Mouse (Mus musculus) kidney, embryonic 16.5 days (tissue): Measurements from ENCODE around the gene Apc2. TPM values are rescaled to one million over a fixed set of nuclear protein-coding genes. Genes with fewer than 3 reads are reported as not detected.

ENCODE experiments used
- ATAC-seq: fragments of 200-750 bp; cut with Nextera tagmentation; 2 replicates; pipeline ENCODE4 v1.8.0; 2017; ENCODE audit warnings: moderate TSS enrichment; ENCODE audit not compliant: low FRiP score, low TSS enrichment
- H3K27ac ChIP-seq: fragments of 300-500 bp; sonication (generic); 2 replicates; pipeline ENCODE4 v1.5.1; 2014; ENCODE audit warnings: low read length
- H3K27me3 ChIP-seq: fragments of 300-500 bp; sonication (generic); 2 replicates; pipeline ENCODE4 v1.6.1; 2014; ENCODE audit warnings: low read length, control low read depth, mixed read lengths; ENCODE audit not compliant: insufficient read depth
- H3K36me3 ChIP-seq: fragments of 300-500 bp; sonication (generic); 2 replicates; pipeline ENCODE4 v1.6.1; 2014; ENCODE audit warnings: low read length, control low read depth, mixed read lengths; ENCODE audit not compliant: insufficient read depth
- H3K4me1 ChIP-seq: fragments of 300-500 bp; sonication (generic); 2 replicates; pipeline ENCODE4 v1.6.1; 2014; ENCODE audit warnings: low read length, control low read depth, mixed read lengths; ENCODE audit not compliant: insufficient read depth
- H3K4me2 ChIP-seq: fragments of 300-500 bp; sonication (generic); replicated peaks from 2 replicates; pipeline ENCODE4 v1.6.1; 2014; ENCODE audit warnings: low read depth, low read length
- H3K4me3 ChIP-seq: fragments of 300-500 bp; sonication (generic); 2 replicates; pipeline ENCODE4 v1.5.1; 2014; ENCODE audit warnings: mild to moderate bottlenecking, low read length
- H3K9ac ChIP-seq: fragments of 300-500 bp; sonication (generic); replicated peaks from 2 replicates; pipeline ENCODE4 v1.6.1; 2014; ENCODE audit warnings: low read length
- H3K9me3 ChIP-seq: fragments of 300-500 bp; sonication (generic); 2 replicates; pipeline ENCODE4 v1.6.1; 2016; ENCODE audit warnings: low read length, control low read depth
- WGBS: fragments of 180-500 bp; shearing (Covaris S2); extraction: QIAGEN DNeasy Blood & Tissue Kit; methylation state at CpG from one replicate; pipeline ENCODE4 v1.1.7; 2014; 5-methylcytosine and 5-hydroxymethylcytosine counted together
- polyA plus RNA-seq: library from polyadenylated mRNA; unstranded; fragments of >200 nt; fragmentation: Nextera tagmentation; extraction: Ambion mirVana; gene quantifications from 2 replicates; pipeline ENCODE4 v1.2.1, GENCODE M21; 2015

Apc2 gene
- polyA plus RNA-seq, 1 experiment from 2014 or later, result 1.6 TPM

DNA sequence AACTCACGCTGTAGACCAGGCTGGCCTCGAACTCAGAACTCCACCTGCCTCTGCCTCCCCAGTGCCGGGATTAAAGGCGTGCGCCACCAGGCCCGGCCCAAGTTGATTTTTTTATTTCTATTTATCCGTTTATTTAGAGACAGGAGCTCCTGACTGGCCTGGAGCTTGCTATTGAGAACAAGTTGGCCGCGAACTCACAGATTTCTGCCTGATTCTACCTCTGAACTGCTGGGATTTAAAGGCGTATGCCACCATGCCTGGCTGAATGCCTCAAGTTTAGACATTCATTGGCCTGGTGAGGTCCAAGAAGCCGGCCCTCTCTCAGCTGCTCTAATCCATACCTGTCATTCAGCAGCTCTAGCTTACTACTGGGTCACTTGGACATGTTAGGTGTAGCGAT is 33.6 kb upstream of the Apc2 start:
- H3K4me3 ChIP-seq, result peak overlapping the region; percentile 63
- peak overlapping the region; percentile 100 for H3K27ac ChIP-seq
- 73% methylated on average over 12 of the region's 12 CpGs for WGBS

DNA sequence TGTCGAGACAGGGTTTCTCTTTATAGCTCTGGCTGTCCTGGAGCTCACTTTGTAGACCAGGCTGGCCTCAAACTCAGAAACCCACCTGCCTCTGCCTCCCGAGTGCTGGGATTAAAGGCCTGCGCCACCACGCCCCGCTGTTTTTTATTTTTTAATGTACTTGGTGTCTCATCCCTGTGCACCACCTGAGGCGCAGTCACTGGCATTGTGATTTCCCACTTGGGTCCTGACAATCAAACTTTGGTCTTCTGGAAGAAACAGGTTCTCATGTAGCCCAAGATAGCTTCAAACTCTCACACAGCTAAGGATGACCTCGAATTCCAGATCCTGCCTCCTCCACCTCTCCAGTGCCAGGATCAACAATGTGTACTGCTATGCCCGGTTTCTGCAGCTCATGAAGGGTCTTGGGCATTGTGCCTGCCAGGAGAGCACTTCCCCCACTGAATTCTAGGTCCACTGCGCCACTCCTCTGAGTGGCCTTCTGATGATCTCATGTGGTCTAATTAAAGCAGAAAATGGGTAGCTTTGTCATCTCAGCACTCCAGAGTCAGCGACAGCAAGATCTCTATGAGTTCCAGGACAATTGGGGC is 32.9 kb upstream of the Apc2 start:
- 92% methylated on average over 10 of the region's 10 CpGs for WGBS
- Histone ChIP-seq H3K36me3 (peaks cover 14% of the 10 kb centered on the region; the same call in 1 of the 2 replicates), H3K4me3 (no peak overlapping the region), H3K4me2 (no peak overlapping the region), H3K9me3 (no peaks in the 10 kb centered on the region), H3K4me1 (peaks cover 46% of the 10 kb centered on the region), H3K9ac (no peak overlapping the region), H3K27ac (no peak overlapping the region), H3K27me3 (no peaks in the 10 kb centered on the region)
- ATAC-seq, result no peak

More for the DNA sequence above, 33.6 kb upstream of the Apc2 start:
- Histone ChIP-seq H3K9me3 (no peaks in the 10 kb centered on the region), H3K4me1 (peaks cover 39% of the 10 kb centered on the region), H3K9ac (peak overlapping the region; percentile 79), H3K4me2 (peak overlapping the region; percentile 94), H3K36me3 (peaks cover 14% of the 10 kb centered on the region; the same call in 1 of the 2 replicates), H3K27me3 (no peaks in the 10 kb centered on the region)
- no peak for ATAC-seq

DNA sequence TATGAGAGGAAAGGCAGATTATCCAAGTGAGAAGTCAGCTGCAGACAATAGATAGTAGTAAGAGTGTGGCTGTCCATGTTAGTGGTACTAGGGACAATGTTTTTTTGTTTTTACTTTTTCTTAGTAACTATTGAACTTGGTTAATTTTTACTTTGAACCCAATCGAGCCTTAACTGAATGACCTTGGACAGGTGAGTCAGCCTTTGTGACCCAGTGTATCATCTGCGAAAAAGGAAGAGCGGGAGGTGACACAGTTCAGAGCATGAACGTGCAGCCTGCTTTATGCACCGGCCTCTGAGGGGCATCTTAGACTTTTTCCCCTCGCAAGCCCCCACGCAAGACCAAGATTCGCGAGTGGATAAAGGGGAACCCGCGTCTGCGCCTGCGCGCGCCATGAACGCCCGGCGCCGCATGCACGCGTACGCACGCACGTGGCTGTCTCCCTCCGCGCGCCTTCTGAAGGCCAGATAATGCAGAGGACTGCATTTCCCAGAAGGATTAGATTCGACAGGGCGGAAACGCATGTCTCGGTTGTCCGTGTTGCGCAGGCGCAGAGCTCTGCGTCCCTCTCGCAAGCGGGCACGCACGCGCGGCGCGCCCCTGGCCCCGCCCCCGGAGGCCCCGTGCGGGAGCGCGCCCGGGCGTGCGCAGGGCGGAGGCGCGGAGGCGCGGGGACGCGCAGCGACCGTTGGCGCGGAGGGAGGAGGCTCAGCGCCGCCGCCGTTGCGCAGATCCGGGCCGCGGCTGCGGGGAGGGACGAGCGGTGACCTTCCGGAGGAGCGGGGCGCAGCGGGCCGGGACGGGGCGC is 31.2 kb upstream of the Apc2 start:
- Histone ChIP-seq H3K4me3 (peak overlapping the region; percentile 98), H3K27ac (peak overlapping the region; percentile 72), H3K27me3 (no peaks in the 10 kb centered on the region), H3K9me3 (no peaks in the 10 kb centered on the region), H3K36me3 (0 out of 2 replicates have a peak, but pooled peaks cover 6% of the 10 kb centered on the region), H3K4me2 (peak overlapping the region; percentile 72), H3K4me1 (peaks cover 45% of the 10 kb centered on the region), H3K9ac (peak overlapping the region; percentile 97)
- WGBS, result 1% methylated on average over 59 of the region's 81 CpGs
- peak; percentile 40 for ATAC-seq

DNA sequence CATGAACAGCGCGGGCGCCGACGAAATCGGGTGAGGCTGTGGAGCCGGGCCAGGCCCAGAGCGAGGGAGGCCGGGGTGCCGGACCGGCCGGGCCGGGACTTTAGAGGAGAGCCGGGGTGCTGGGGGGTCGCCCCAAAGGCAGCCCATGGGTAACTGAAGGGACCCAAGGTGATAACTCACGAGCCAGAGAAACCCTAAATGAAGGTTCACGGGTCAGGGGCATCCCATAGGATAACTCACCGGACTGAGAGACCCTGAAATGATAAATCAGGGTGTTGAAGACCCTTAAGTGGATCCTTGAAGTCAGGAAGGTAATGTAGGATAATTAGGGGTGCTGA is 30.7 kb upstream of the Apc2 start:
- peaks cover 42% of the 10 kb centered on the region for H3K4me1 ChIP-seq
- peak overlapping the region; percentile 97 for H3K9ac ChIP-seq
- H3K36me3 ChIP-seq, result 0 out of 2 replicates have a peak, but pooled peaks cover 6% of the 10 kb centered on the region
- no peak for ATAC-seq
- WGBS, result under 1% methylated on average over 18 of the region's 18 CpGs
- H3K4me3 ChIP-seq, result peak overlapping the region; percentile 98
- peak overlapping the region; percentile 72 for H3K27ac ChIP-seq
- H3K4me2 ChIP-seq, result peak overlapping the region; percentile 72
- no peaks in the 10 kb centered on the region for H3K9me3 ChIP-seq
- no peaks in the 10 kb centered on the region for H3K27me3 ChIP-seq

DNA sequence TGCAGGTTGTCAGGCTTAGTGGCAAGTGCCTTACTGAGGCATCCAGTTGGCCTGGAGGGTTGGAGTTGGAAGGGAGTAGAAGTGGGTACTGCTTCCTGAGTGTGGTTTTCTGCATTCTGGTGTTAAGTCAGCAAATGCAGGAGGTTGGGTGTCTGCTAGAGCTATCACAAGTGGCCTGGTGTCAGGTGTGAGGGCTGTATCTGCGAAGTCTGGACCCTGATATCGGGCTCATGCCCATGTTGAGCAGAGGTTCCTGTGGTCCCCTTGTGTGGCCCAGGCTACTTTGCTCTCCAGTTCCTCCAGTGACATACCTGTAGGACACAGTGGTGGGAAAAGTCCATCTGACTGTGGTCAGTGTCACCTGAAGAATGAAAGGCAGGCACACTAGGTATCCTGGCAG is 25.7 kb upstream of the Apc2 start:
- no peaks in the 10 kb centered on the region for H3K27me3 ChIP-seq
- no peak overlapping the region for H3K9ac ChIP-seq
- no peak overlapping the region for H3K4me2 ChIP-seq
- H3K4me3 ChIP-seq, result no peak overlapping the region
- ATAC-seq, result no peak
- WGBS, result 87% methylated on average over 2 of the region's 2 CpGs
- H3K27ac ChIP-seq, result no peak overlapping the region
- no peaks in the 10 kb centered on the region for H3K9me3 ChIP-seq
- H3K36me3 ChIP-seq, result peaks cover 19% of the 10 kb centered on the region
- peaks cover 36% of the 10 kb centered on the region for H3K4me1 ChIP-seq

DNA sequence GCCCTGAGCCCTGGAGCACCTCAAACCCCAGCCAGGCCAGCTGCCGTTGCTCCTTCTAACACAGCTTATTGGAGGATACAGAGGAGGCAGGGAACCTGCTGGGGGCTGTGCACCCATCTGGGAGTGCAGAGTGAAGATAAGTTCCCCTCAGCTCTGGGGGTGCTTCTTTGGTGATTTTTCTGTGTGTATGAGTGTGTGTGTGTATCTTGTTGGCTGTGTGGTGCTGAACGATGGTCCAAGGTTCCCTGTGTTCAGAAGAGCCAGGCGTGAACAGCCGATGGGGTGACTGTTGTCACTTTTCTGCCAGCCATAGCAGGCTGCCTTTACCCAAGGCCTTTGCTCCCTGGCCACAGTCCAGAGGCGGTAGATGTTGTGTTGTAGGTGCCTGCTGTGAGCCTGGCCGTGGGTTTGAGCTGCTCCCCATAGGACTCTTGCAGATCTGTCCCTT is 25.0 kb upstream of the Apc2 start:
- peaks cover 34% of the 10 kb centered on the region for H3K4me1 ChIP-seq
- no peak overlapping the region for H3K27ac ChIP-seq
- no peak for ATAC-seq

DNA sequence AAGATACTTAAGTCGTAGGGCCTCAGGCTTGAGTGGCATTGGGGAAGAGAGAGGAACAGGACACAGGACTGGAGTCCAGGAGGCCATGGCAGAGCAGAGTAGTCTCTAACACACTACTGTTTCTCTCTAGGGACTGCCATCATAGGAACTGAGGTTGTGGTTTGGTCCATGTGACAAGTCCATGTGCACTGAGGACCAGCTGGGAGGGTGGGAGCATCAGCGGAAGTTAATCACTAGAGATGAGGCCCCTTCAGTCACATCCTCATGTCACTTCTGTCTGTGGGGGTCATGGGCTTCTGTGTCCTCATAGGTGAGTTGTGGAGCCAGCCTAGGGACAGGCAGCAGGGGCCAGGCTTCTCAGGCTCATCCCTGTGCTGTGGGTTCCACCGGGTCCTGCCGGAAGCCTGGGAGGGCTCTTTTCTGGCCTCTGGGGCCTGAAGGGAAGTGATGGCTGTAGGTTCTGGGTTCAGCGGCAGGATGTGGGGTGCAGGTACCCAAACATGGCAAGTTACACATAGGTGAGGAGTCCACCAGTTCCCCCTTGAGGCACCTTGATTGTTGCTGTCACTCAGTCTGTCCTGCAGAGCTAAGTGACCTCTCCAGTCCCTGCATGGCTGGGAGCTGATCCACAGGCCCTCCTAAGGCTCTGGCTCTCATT is 24.5 kb upstream of the Apc2 start:
- Histone ChIP-seq H3K4me2 (no peak overlapping the region), H3K27ac (0 out of 2 replicates have a peak overlapping the region, but pooled peaks have one; percentile 6), H3K9ac (no peak overlapping the region; the same call in 1 of the 2 replicates), H3K4me3 (no peak overlapping the region), H3K27me3 (no peaks in the 10 kb centered on the region), H3K9me3 (no peaks in the 10 kb centered on the region), H3K36me3 (peaks cover 29% of the 10 kb centered on the region), H3K4me1 (peaks cover 28% of the 10 kb centered on the region)
- 79% methylated on average over 5 of the region's 5 CpGs for WGBS
- ATAC-seq, result no peak

More for the DNA sequence above, 25.0 kb upstream of the Apc2 start:
- H3K36me3 ChIP-seq, result peaks cover 24% of the 10 kb centered on the region
- WGBS, result 81% methylated on average over 6 of the region's 6 CpGs
- no peak overlapping the region for H3K4me2 ChIP-seq
- H3K4me3 ChIP-seq, result no peak overlapping the region
- H3K9ac ChIP-seq, result no peak overlapping the region; the same call in 1 of the 2 replicates
- H3K9me3 ChIP-seq, result no peaks in the 10 kb centered on the region
- no peaks in the 10 kb centered on the region for H3K27me3 ChIP-seq

DNA sequence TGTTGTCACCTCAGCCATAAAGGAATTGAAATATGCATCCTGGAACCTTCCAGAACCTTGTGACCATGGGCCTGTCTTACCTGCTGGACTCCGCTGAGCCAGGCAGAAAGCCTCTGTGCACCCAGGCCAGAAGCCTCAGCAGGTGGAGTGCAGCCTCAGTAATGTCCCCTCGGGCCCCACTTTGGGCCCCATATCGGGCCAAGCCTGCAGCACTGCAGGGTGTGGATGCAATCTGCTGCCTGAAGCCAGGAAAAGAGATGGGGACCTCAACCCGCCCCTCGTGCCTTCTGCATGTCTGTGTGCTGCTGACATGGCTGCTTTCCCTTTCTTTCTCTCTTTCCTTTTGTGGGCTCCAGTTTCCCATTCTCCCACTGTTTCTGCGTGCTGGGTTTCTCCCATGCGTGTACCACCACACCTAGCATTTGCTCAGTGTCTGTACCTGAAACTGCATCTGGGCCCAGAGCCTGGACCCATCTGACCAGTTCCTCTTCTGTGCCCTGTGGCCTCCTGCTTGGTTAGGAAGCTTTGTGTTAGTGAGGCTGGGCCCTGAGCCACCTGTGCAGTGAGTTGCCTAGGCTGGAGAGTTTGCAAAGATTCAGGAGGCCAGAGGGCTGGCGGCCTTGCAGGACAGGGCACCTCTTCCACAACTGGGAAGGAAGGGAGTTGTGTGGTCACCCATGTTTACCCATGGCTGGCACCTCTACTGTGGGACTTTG is 23.7 kb upstream of the Apc2 start:
- no peak overlapping the region for H3K4me2 ChIP-seq
- ATAC-seq, result no peak
- no peak overlapping the region for H3K4me3 ChIP-seq
- H3K4me1 ChIP-seq, result peaks cover 21% of the 10 kb centered on the region
- no peaks in the 10 kb centered on the region for H3K9me3 ChIP-seq
- peaks cover 35% of the 10 kb centered on the region for H3K36me3 ChIP-seq
- H3K9ac ChIP-seq, result no peak overlapping the region
- H3K27me3 ChIP-seq, result no peaks in the 10 kb centered on the region
- WGBS, result 92% methylated on average over 8 of the region's 8 CpGs
- no peak overlapping the region for H3K27ac ChIP-seq

DNA sequence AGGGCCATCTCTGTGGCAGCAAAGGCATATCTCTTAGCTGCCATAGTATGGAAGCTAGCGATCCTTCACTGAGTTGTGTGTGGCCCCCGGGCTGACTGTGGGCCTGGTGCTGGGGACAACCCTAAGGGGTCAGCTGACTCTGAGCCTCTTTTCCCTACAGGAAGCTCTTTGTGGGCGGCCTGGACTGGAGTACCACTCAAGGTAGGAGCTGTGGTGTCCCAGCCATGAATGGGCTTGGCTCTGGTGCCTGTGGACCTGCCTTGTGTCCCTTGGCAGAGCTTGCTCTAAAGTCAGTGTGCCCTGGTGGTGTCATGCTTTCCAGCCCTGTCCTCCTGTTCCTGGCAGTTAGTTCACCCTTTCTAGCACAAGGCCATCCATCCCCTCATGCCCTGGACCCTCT is 21.9 kb upstream of the Apc2 start:
- no peak overlapping the region for H3K27ac ChIP-seq
- 85% methylated on average over 3 of the region's 3 CpGs for WGBS
- H3K36me3 ChIP-seq, result peaks cover 47% of the 10 kb centered on the region
- no peak overlapping the region for H3K4me2 ChIP-seq
- no peak for ATAC-seq
- no peak overlapping the region for H3K4me3 ChIP-seq
- peaks cover 11% of the 10 kb centered on the region for H3K4me1 ChIP-seq
- no peaks in the 10 kb centered on the region for H3K27me3 ChIP-seq
- no peaks in the 10 kb centered on the region for H3K9me3 ChIP-seq
- H3K9ac ChIP-seq, result no peak overlapping the region
